Mouse (Mus musculus): Measurements from ENCODE around the gene Uhmk1. TPM values are rescaled to one million over a fixed set of nuclear protein-coding genes. Genes with fewer than 3 reads are reported as not detected.

Uhmk1 gene
- polyA plus RNA-seq, 1 experiment, result 27.6 TPM

DNA sequence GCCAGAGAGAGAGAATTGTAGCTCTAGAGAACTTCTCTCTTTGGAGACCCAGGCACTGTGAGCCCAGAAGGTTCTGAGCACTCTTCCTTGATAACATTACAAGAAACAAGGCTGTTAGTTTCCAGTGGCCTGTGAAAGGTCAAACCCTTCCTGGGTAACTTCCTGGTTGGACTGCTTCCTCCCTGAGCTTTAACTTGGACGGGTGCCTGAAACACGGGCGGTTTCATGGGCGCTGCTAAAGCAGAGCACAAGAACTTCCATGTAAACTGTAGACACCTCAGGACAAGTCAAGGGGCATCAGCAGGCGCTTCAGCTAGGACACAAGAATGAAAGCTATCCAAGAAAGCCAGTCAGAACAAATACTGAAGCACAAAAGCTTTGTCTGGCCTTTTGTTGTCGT, 53.3 kb downstream of the Uhmk1 start:
- peak overlapping the region; percentile 73 for H3K27ac ChIP-seq (ENCODE audit: insufficient read depth, low read depth, low read length)
- 22% methylated on average over 6 of the region's 6 CpGs for WGBS
- DNase-seq, result peak; percentile 81
- H3K4me3 ChIP-seq (ENCODE audit: insufficient read depth, low read depth, low read length), result no peak overlapping the region
- H3K27me3 ChIP-seq (replicated peaks; ENCODE audit: control insufficient read depth, insufficient read depth, low read length), result no peaks in the 10 kb centered on the region
- H3K4me1 ChIP-seq (ENCODE audit: control insufficient read depth, insufficient read depth, low read length), result peaks cover 23% of the 10 kb centered on the region
- TF ChIP-seq POLR2A (IDR thresholded peaks at IDR 0.05; ENCODE audit: low read depth, low read length) (no peak), CTCF (conservative IDR thresholded peaks at IDR 0.05; ENCODE audit: insufficient read depth, insufficient read length, low read depth, low read length) (no peak)
- peaks cover 10% of the 10 kb centered on the region for H3K36me3 ChIP-seq (ENCODE audit: control insufficient read depth, insufficient read depth, low read length)

- TF ChIP-seq POLR2A (IDR thresholded peaks at IDR 0.05; ENCODE audit: low read depth, low read length) (no peak), CTCF (conservative IDR thresholded peaks at IDR 0.05; ENCODE audit: insufficient read depth, insufficient read length, low read depth, low read length) (no peak)
- Histone ChIP-seq H3K36me3 (ENCODE audit: control insufficient read depth, insufficient read depth, low read length) (peaks cover 14% of the 10 kb centered on the region), H3K4me1 (ENCODE audit: control insufficient read depth, insufficient read depth, low read length) (peaks cover 19% of the 10 kb centered on the region), H3K4me3 (ENCODE audit: insufficient read depth, low read depth, low read length) (no peak overlapping the region), H3K27ac (ENCODE audit: insufficient read depth, low read depth, low read length) (peak overlapping the region; percentile 36; the same call in 1 of the 2 replicates), H3K27me3 (replicated peaks; ENCODE audit: control insufficient read depth, insufficient read depth, low read length) (no peaks in the 10 kb centered on the region)
- no peak for DNase-seq
- 73% methylated on average over 3 of the region's 3 CpGs for WGBS
These were observed 54.7 kb downstream of the Uhmk1 start for GRCm38 (mm10) chr1:170160397-170160938.

DNA sequence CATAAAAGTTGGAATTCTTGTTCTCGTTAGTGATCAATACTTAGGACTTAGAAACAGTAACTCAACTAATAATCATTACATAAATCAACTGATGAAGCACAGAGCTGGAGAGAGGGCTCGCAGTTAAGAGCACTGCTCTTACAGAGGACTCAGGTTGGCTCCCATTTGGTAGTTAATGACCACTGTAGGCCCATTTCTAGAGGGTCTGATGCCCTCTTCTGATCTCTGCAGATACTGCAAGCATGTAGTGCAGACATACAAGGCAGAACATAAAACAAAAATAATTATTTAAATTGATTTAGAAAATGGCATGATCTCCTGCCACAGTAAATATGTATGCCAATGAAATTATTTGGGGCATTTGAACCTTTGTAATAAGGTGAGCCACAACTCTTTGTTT, 55.5 kb downstream of the Uhmk1 start:
- Histone ChIP-seq H3K4me1 (ENCODE audit: control insufficient read depth, insufficient read depth, low read length) (peaks cover 17% of the 10 kb centered on the region), H3K4me3 (ENCODE audit: insufficient read depth, low read depth, low read length) (no peak overlapping the region), H3K27me3 (replicated peaks; ENCODE audit: control insufficient read depth, insufficient read depth, low read length) (no peaks in the 10 kb centered on the region), H3K36me3 (ENCODE audit: control insufficient read depth, insufficient read depth, low read length) (peaks cover 12% of the 10 kb centered on the region), H3K27ac (ENCODE audit: insufficient read depth, low read depth, low read length) (no peak overlapping the region)
- WGBS, result 93% methylated on average over 2 of the region's 2 CpGs
- DNase-seq, result no peak
- TF ChIP-seq CTCF (conservative IDR thresholded peaks at IDR 0.05; ENCODE audit: insufficient read depth, insufficient read length, low read depth, low read length) (no peak), POLR2A (IDR thresholded peaks at IDR 0.05; ENCODE audit: low read depth, low read length) (no peak)

DNA sequence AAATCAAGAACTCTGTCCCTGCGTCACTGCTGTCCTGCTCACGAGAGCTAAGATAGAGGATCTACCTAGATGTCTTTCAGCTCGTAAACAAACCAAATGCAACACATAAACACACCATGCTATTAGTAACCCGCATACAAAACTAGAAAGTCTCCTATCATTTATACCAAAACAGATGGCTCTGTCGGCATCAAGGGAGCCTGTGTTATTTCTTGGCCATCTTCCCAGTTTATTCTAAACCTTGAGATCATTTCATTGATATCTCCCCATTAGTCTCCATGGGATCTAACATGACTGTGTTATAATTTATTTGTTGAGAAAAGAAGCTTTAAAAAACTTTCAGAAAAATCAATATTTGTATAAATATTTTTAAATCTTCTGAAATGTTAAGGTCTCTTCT, 59.4 kb downstream of the Uhmk1 start:
- Histone ChIP-seq H3K4me3 (ENCODE audit: insufficient read depth, low read depth, low read length) (no peak overlapping the region), H3K27ac (ENCODE audit: insufficient read depth, low read depth, low read length) (no peak overlapping the region), H3K27me3 (replicated peaks; ENCODE audit: control insufficient read depth, insufficient read depth, low read length) (no peaks in the 10 kb centered on the region), H3K4me1 (ENCODE audit: control insufficient read depth, insufficient read depth, low read length) (no peaks in the 10 kb centered on the region), H3K36me3 (ENCODE audit: control insufficient read depth, insufficient read depth, low read length) (peaks cover 10% of the 10 kb centered on the region)
- DNase-seq, result no peak
- 88% methylated on average over 5 of the region's 5 CpGs for WGBS
- TF ChIP-seq CTCF (conservative IDR thresholded peaks at IDR 0.05; ENCODE audit: insufficient read depth, insufficient read length, low read depth, low read length), result no peak
- no peak for TF ChIP-seq POLR2A (IDR thresholded peaks at IDR 0.05; ENCODE audit: low read depth, low read length)

- Histone ChIP-seq H3K4me1 (ENCODE audit: control insufficient read depth, insufficient read depth, low read length) (no peaks in the 10 kb centered on the region; the same call in 1 of the 2 replicates), H3K27me3 (replicated peaks; ENCODE audit: control insufficient read depth, insufficient read depth, low read length) (no peaks in the 10 kb centered on the region), H3K27ac (ENCODE audit: insufficient read depth, low read depth, low read length) (no peak overlapping the region), H3K4me3 (ENCODE audit: insufficient read depth, low read depth, low read length) (no peak overlapping the region), H3K36me3 (ENCODE audit: control insufficient read depth, insufficient read depth, low read length) (peaks cover 10% of the 10 kb centered on the region)
- 0 out of 2 replicates have a peak, but pooled peaks have one; percentile 28 for TF ChIP-seq CTCF (conservative IDR thresholded peaks at IDR 0.05; ENCODE audit: insufficient read depth, insufficient read length, low read depth, low read length)
- TF ChIP-seq POLR2A (IDR thresholded peaks at IDR 0.05; ENCODE audit: low read depth, low read length), result no peak
- 77% methylated on average over 2 of the region's 2 CpGs for WGBS
- no peak for DNase-seq
These were observed 59.9 kb downstream of the Uhmk1 start for GRCm38 (mm10) chr1:170155298-170155697.

DNA sequence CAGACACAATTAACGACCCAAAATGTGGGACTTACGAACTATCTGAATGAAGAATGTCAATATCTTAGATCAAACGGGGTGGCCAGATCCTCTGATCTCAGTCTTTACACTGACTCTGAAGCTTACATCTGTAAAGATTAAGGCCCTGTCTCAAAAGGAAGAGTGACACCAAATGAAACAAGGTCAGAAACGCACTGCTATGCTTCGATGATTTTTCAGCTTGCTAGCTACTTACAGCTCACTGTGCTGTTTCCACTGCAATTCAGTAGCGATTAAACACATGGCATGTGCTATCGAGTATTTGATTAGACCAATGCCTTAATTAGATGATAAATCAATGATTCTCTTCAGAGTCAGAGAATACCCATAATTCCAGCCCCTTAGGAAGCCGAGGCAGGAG, 61.2 kb downstream of the Uhmk1 start:
- 74% methylated on average over 8 of the region's 8 CpGs for WGBS
- Histone ChIP-seq H3K27me3 (replicated peaks; ENCODE audit: control insufficient read depth, insufficient read depth, low read length) (no peaks in the 10 kb centered on the region), H3K4me3 (ENCODE audit: insufficient read depth, low read depth, low read length) (no peak overlapping the region), H3K4me1 (ENCODE audit: control insufficient read depth, insufficient read depth, low read length) (peaks cover 7% of the 10 kb centered on the region; the same call in 1 of the 2 replicates), H3K27ac (ENCODE audit: insufficient read depth, low read depth, low read length) (no peak overlapping the region), H3K36me3 (ENCODE audit: control insufficient read depth, insufficient read depth, low read length) (peaks cover 8% of the 10 kb centered on the region)
- TF ChIP-seq CTCF (conservative IDR thresholded peaks at IDR 0.05; ENCODE audit: insufficient read depth, insufficient read length, low read depth, low read length), result no peak
- no peak for TF ChIP-seq POLR2A (IDR thresholded peaks at IDR 0.05; ENCODE audit: low read depth, low read length)
- no peak for DNase-seq

GRCm38 (mm10) chr1:170152552-170152951, 62.6 kb downstream of the Uhmk1 start:
- WGBS, result 88% methylated on average over 2 of the region's 2 CpGs

More at GRCm38 (mm10) chr1:170152552-170152951, 62.6 kb downstream of the Uhmk1 start:
- Histone ChIP-seq H3K4me1 (ENCODE audit: control insufficient read depth, insufficient read depth, low read length) (peaks cover 7% of the 10 kb centered on the region; the same call in 1 of the 2 replicates), H3K4me3 (ENCODE audit: insufficient read depth, low read depth, low read length) (no peak overlapping the region), H3K27me3 (replicated peaks; ENCODE audit: control insufficient read depth, insufficient read depth, low read length) (no peaks in the 10 kb centered on the region), H3K27ac (ENCODE audit: insufficient read depth, low read depth, low read length) (no peak overlapping the region), H3K36me3 (ENCODE audit: control insufficient read depth, insufficient read depth, low read length) (peaks cover 7% of the 10 kb centered on the region)
- DNase-seq, result no peak
- no peak for TF ChIP-seq CTCF (conservative IDR thresholded peaks at IDR 0.05; ENCODE audit: insufficient read depth, insufficient read length, low read depth, low read length)
- TF ChIP-seq POLR2A (IDR thresholded peaks at IDR 0.05; ENCODE audit: low read depth, low read length), result no peak
